Mouse (Mus musculus) CH12F3 (cell line): ENCODE measurements around the gene Nrn1l.

Experiments used
- in situ Hi-C: fragments of 300-500 bp; cut with MboI; formaldehyde crosslinking; loops from 2 replicates; pipeline ENCODE4 v1.14.3; 2020; ENCODE audit warnings: low sequenced_read_pairs

Nrn1l gene

DNA sequence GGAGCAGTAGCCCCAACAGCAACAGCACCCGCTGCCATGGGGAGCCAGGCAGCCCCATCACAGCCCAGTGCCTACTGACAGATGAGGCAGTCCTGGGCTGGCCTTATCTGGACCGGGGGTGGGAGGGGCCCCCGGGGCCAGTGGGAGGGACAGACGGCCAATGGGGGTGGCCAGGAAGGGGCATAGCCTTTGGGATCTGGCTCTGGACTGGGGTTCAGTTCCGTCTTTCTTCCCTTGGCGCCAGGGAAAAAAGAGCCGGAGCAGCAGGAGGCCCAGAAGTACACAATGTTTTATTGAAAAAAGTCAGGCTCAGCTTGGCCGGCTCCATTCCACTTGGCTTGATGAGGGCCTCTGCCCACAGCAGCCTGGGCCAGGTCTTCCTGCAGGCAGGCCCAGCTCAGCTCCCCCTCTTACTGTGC lies 50.0 kb downstream of the Nrn1l start, which contains the start of gene Lcat:
Lcat (minus strand) TSS at position 62 of the 419 bp plus-strand sequence.
- in situ Hi-C loops = no loop called here
